In genomic region chr11:68285754-68286141, GRCm38 (mm10) we compare ENCODE assay signal across 11 mouse cellular contexts.
DNase-seq lines count a peak whose midpoint lies in the region; ATAC-seq lines count a peak whose summit lies in the region.
"Had no signal": no experiment of that assay in that cellular context is flagged by ENCODE, and none has a peak within 500 bp of the region (broad histone marks: within the 10 kb centered on the region; RNA-seq: fewer than 3 reads in every experiment).

No protein-coding gene starts in this region.

- peaks cover 2% of the 10 kb centered on the region; the same call in 1 of the 2 replicates for H3K27me3 ChIP-seq in heart, embryonic 11.5 days (ENCODE audit: control insufficient read depth, insufficient read depth, low read length)
- H3K27me3 ChIP-seq in embryonic facial prominence, embryonic 13.5 days: no peaks in the 10 kb centered on the region
- H3K27me3 ChIP-seq in stomach, embryonic 15.5 days (replicated peaks): no peaks in the 10 kb centered on the region

- H3K36me3 ChIP-seq in heart, embryonic 11.5 days (ENCODE audit: control insufficient read depth, insufficient read depth, low read length): no peaks in the 10 kb centered on the region
- H3K36me3 ChIP-seq in embryonic facial prominence, embryonic 13.5 days: no peaks in the 10 kb centered on the region
- no peaks in the 10 kb centered on the region for H3K36me3 ChIP-seq in stomach, embryonic 15.5 days
- H3K36me3 ChIP-seq: limb, embryonic 13.5 days had no signal

- 14% methylated on average over 3 of the region's 3 CpGs for WGBS in heart, embryonic 11.5 days (ENCODE audit: insufficient replicate concordance)
- WGBS in embryonic facial prominence, embryonic 13.5 days: 34% methylated on average over 3 of the region's 3 CpGs
- 29% methylated on average over 3 of the region's 3 CpGs for WGBS in stomach, embryonic 15.5 days

- peaks cover 22% of the 10 kb centered on the region for H3K4me1 ChIP-seq in heart, embryonic 11.5 days (ENCODE audit: control insufficient read depth, insufficient read depth, low read length)
- H3K4me1 ChIP-seq in embryonic facial prominence, embryonic 13.5 days: peaks cover 24% of the 10 kb centered on the region
- H3K4me1 ChIP-seq in stomach, embryonic 15.5 days: peaks cover 17% of the 10 kb centered on the region

- DNase-seq in heart, adult 18-20 months: no peak
- peak; percentile 66 to 81 for DNase-seq in lung, adult 18-20 months
- DNase-seq in lung, postnatal 4 days: no peak
- DNase-seq: thymus, postnatal 4 days had no signal

- H3K9ac ChIP-seq in heart, embryonic 11.5 days (ENCODE audit: low read depth, low read length): peak overlapping the region; percentile 0; the same call in 1 of the 2 replicates
- H3K9ac ChIP-seq in embryonic facial prominence, embryonic 13.5 days: peak overlapping the region; percentile 22; the same call in 1 of the 2 replicates
- no peak overlapping the region for H3K9ac ChIP-seq in stomach, embryonic 15.5 days
- H3K9ac ChIP-seq: limb, embryonic 13.5 days had no signal

- no peak overlapping the region for H3K4me2 ChIP-seq in heart, embryonic 11.5 days
- H3K4me2 ChIP-seq in embryonic facial prominence, embryonic 13.5 days: no peak overlapping the region
- no peak overlapping the region for H3K4me2 ChIP-seq in stomach, embryonic 15.5 days
- H3K4me2 ChIP-seq: limb, embryonic 13.5 days had no signal

- H3K4me3 ChIP-seq in heart, embryonic 11.5 days (ENCODE audit: low read depth, low read length): no peak overlapping the region
- H3K4me3 ChIP-seq in embryonic facial prominence, embryonic 13.5 days: no peak overlapping the region
- H3K4me3 ChIP-seq in stomach, embryonic 15.5 days (replicated peaks): no peak overlapping the region
- H3K4me3 ChIP-seq: limb, embryonic 13.5 days had no signal

- peak overlapping the region; percentile 2; the same call in 1 of the 2 replicates for H3K27ac ChIP-seq in heart, embryonic 11.5 days (ENCODE audit: low read depth, low read length)
- H3K27ac ChIP-seq in embryonic facial prominence, embryonic 13.5 days: no peak overlapping the region
- H3K27ac ChIP-seq in stomach, embryonic 15.5 days: peak overlapping the region; percentile 80
- H3K27ac ChIP-seq: hindbrain, postnatal 0 days; limb, embryonic 13.5 days had no signal

- H3K9me3 ChIP-seq in heart, embryonic 11.5 days (replicated peaks; ENCODE audit: control insufficient read depth, low read length): no peaks in the 10 kb centered on the region
- H3K9me3 ChIP-seq in embryonic facial prominence, embryonic 13.5 days: no peaks in the 10 kb centered on the region
- H3K9me3 ChIP-seq in stomach, embryonic 15.5 days: no peaks in the 10 kb centered on the region
- H3K9me3 ChIP-seq: limb, embryonic 13.5 days had no signal

- ATAC-seq in heart, embryonic 11.5 days (replicated peaks; ENCODE audit: insufficient number of reproducible peaks, low FRiP score, low TSS enrichment): no peak
- ATAC-seq in embryonic facial prominence, embryonic 13.5 days (ENCODE audit: insufficient number of reproducible peaks, insufficient read depth, low FRiP score, low TSS enrichment, low read depth): no peak
- peak; percentile 68 for ATAC-seq in stomach, embryonic 15.5 days (ENCODE audit: insufficient read depth, low FRiP score, low read depth)
- ATAC-seq in activated CD4-positive, CD25-positive, alpha-beta regulatory T cell, adult 4 months: no peak
- ATAC-seq in monocyte, adult 5-6 weeks (replicated peaks; ENCODE audit: insufficient number of reproducible peaks, low FRiP score, low TSS enrichment, poor library complexity, severe bottlenecking): no peak
- ATAC-seq: hindbrain, postnatal 0 days had no signal

Comparison
In these comparisons a context has a peak if more than half of its experiments do, and no peak if none do; other contexts are left out.
1. DNase-seq: peak in lung, adult 18-20 months (2 of 2); none in heart, adult 18-20 months (0 of 2) and lung, postnatal 4 days (0 of 2).